ENCODE assay signal across 10 mouse cellular contexts in the genomic region with DNA sequence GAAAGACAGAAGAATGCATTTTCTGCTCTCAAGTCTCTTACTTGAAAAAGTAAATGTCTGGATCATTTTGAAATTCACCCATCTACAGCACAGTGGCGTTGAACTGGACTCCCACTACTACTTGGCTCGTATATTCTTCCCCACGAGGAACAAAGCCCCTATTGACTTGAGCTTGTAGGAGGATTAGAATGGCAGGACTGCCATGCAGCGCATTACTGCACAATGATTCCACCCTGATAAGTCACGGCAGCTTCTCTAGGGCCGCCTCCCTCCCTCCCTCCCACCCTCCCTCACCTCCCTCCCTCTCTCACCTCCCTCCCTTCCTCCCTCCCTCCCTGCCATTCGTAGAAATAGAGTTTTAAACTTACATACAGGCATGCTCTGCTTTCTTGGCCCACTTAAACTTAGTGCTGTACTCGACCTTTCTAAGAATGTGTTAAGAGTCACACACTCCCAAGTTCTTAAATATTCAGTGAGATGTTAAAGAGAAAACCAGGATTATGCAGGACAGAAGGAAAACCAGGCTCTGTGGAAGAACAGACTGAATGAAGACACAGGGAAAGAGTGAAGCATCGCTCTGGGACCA. TPM values are rescaled to one million over a fixed set of nuclear protein-coding genes. Genes with fewer than 3 reads are reported as not detected.
DNase-seq lines count a peak whose midpoint lies in the region; ATAC-seq and TF ChIP-seq lines count a peak whose summit lies in the region.
"Had no signal": no experiment of that assay in that cellular context is flagged by ENCODE, and none has a peak within 500 bp of the region (broad histone marks: within the 10 kb centered on the region; RNA-seq: fewer than 3 reads in every experiment).

No protein-coding gene starts in this region.

- 25% methylated on average over 9 of the region's 9 CpGs for WGBS in heart, embryonic 14.5 days
- WGBS in lung, postnatal 0 days = 35% methylated on average over 9 of the region's 9 CpGs
- 40% methylated on average over 9 of the region's 9 CpGs for WGBS in stomach, embryonic 15.5 days
- WGBS in cerebellum, adult 2 months = 67% methylated on average over 9 of the region's 9 CpGs

- H3K4me1 ChIP-seq in heart, embryonic 14.5 days (ENCODE audit: control insufficient read depth in 2 of 2, insufficient read depth in 2 of 2, low read length in 2 of 2) = peaks cover 39 to 75% of the 10 kb centered on the region in 2 experiments
- peaks cover 18% of the 10 kb centered on the region for H3K4me1 ChIP-seq in lung, postnatal 0 days (ENCODE audit: insufficient read depth, low read depth, low read length)
- H3K4me1 ChIP-seq in embryonic fibroblast, embryonic 13.5 days (ENCODE audit: control insufficient read depth, insufficient read depth, low read length) = peaks cover 7% of the 10 kb centered on the region
- peaks cover 31% of the 10 kb centered on the region for H3K4me1 ChIP-seq in stomach, embryonic 15.5 days
- H3K4me1 ChIP-seq in cerebellum, adult 2 months (ENCODE audit: control insufficient read depth, insufficient read depth, low read length) = no peaks in the 10 kb centered on the region

- no peak overlapping the region for H3K4me3 ChIP-seq in heart, embryonic 14.5 days (ENCODE audit: control insufficient read depth in 1 of 2, insufficient read depth in 1 of 2, low read depth in 1 of 2, low read length in 2 of 2)
- H3K4me3 ChIP-seq in lung, postnatal 0 days (ENCODE audit: low read depth, low read length) = no peak overlapping the region
- H3K4me3 ChIP-seq in embryonic fibroblast, embryonic 13.5 days (ENCODE audit: insufficient read depth, low read length) = no peak overlapping the region
- H3K4me3 ChIP-seq in stomach, embryonic 15.5 days (replicated peaks) = no peak overlapping the region
- H3K4me3 ChIP-seq in cerebellum, adult 2 months (replicated peaks; ENCODE audit: insufficient read depth, low read depth, low read length) = no peak overlapping the region
- H3K4me3 ChIP-seq: limb, embryonic 15.5 days had no signal

- TF ChIP-seq EP300 in lung, postnatal 0 days (IDR thresholded peaks at IDR 0.05) = peak; percentile 47; the same call in 1 of the 2 replicates

- H3K4me2 ChIP-seq in heart, embryonic 14.5 days (ENCODE audit: low read length) = no peak overlapping the region
- no peak overlapping the region for H3K4me2 ChIP-seq in lung, postnatal 0 days (replicated peaks; ENCODE audit: low read depth, low read length)
- H3K4me2 ChIP-seq in stomach, embryonic 15.5 days = no peak overlapping the region
- H3K4me2 ChIP-seq: limb, embryonic 15.5 days had no signal

- no peaks in the 10 kb centered on the region for H3K9me3 ChIP-seq in heart, embryonic 14.5 days (ENCODE audit: control insufficient read depth, low read length)
- no peaks in the 10 kb centered on the region for H3K9me3 ChIP-seq in lung, postnatal 0 days (ENCODE audit: low read length)
- H3K9me3 ChIP-seq in stomach, embryonic 15.5 days = no peaks in the 10 kb centered on the region
- H3K9me3 ChIP-seq: limb, embryonic 15.5 days had no signal

- H3K36me3 ChIP-seq in heart, embryonic 14.5 days (ENCODE audit: control insufficient read depth, insufficient read depth, low read length) = no peaks in the 10 kb centered on the region
- H3K36me3 ChIP-seq in lung, postnatal 0 days (ENCODE audit: insufficient read depth, low read length) = no peaks in the 10 kb centered on the region
- no peaks in the 10 kb centered on the region for H3K36me3 ChIP-seq in stomach, embryonic 15.5 days
- H3K36me3 ChIP-seq: limb, embryonic 15.5 days had no signal

- H3K27ac ChIP-seq in heart, embryonic 14.5 days (replicated peaks in 1 of 2; ENCODE audit: control insufficient read depth in 1 of 2, insufficient read depth in 1 of 2, low read depth in 2 of 2, low read length in 2 of 2) = peak overlapping the region; percentile 54 to 73
- peak overlapping the region; percentile 62; the same call in 1 of the 2 replicates for H3K27ac ChIP-seq in lung, postnatal 0 days (ENCODE audit: low read length)
- H3K27ac ChIP-seq in embryonic fibroblast, embryonic 13.5 days (ENCODE audit: insufficient read depth, low read length) = peak overlapping the region; percentile 54
- H3K27ac ChIP-seq in stomach, embryonic 15.5 days = peak overlapping the region; percentile 38; the same call in 1 of the 2 replicates
- no peak overlapping the region for H3K27ac ChIP-seq in cerebellum, adult 2 months (ENCODE audit: insufficient read depth, low read length)
- H3K27ac ChIP-seq: limb, embryonic 15.5 days had no signal

- 0 out of 2 replicates have a peak overlapping the region, but pooled peaks have one; percentile 18 for H3K9ac ChIP-seq in heart, embryonic 14.5 days (ENCODE audit: low read length)
- H3K9ac ChIP-seq in lung, postnatal 0 days (replicated peaks; ENCODE audit: low read depth) = no peak overlapping the region
- H3K9ac ChIP-seq in stomach, embryonic 15.5 days = no peak overlapping the region
- H3K9ac ChIP-seq: limb, embryonic 15.5 days had no signal

- no peak for TF ChIP-seq POLR2A in embryonic fibroblast, embryonic 13.5 days (IDR thresholded peaks at IDR 0.05; ENCODE audit: low read depth, low read length)
- TF ChIP-seq POLR2A in cerebellum, adult 2 months (IDR thresholded peaks at IDR 0.05; ENCODE audit: borderline replicate concordance, insufficient read depth, low read length) = no peak

- no peak for DNase-seq in heart, adult 11 months
- peak; percentile 79 for DNase-seq in lung, postnatal 0 days (ENCODE audit: low spot score)
- DNase-seq in lung, postnatal 10 days = no peak
- no peak for DNase-seq in cerebellum, adult 2 months
- DNase-seq: layer of hippocampus, adult 9-11 months had no signal

- no peak for TF ChIP-seq CTCF in lung, postnatal 0 days (IDR thresholded peaks at IDR 0.05)
- TF ChIP-seq CTCF in embryonic fibroblast, embryonic 13.5 days (IDR thresholded peaks at IDR 0.05; ENCODE audit: borderline replicate concordance, insufficient read depth, low read length) = no peak
- TF ChIP-seq CTCF in cerebellum, adult 2 months (IDR thresholded peaks at IDR 0.05; ENCODE audit: borderline replicate concordance, insufficient read depth, low read depth, low read length) = no peak

- no peak for ATAC-seq in heart, embryonic 14.5 days (ENCODE audit: insufficient number of reproducible peaks, insufficient read depth, low FRiP score, low read depth)
- ATAC-seq in lung, postnatal 0 days = peak; percentile 80
- peak; percentile 45; the same call in 1 of the 2 replicates for ATAC-seq in stomach, embryonic 15.5 days (ENCODE audit: insufficient read depth, low FRiP score, low read depth)
- ATAC-seq: inflammation-experienced regulatory T-cells, adult 6 months had no signal

- H3K27me3 ChIP-seq in heart, embryonic 14.5 days (ENCODE audit: control insufficient read depth, insufficient read depth, low read length) = no peaks in the 10 kb centered on the region
- no peaks in the 10 kb centered on the region for H3K27me3 ChIP-seq in lung, postnatal 0 days (replicated peaks; ENCODE audit: insufficient read depth, low read length)
- H3K27me3 ChIP-seq in stomach, embryonic 15.5 days (replicated peaks) = no peaks in the 10 kb centered on the region
- H3K27me3 ChIP-seq in cerebellum, adult 2 months (ENCODE audit: control insufficient read depth, insufficient read depth, low read length) = no peaks in the 10 kb centered on the region
- H3K27me3 ChIP-seq: limb, embryonic 15.5 days had no signal

RNA-seq across cellular contexts. Expression of a gene that starts 54.5 kb away (rescaled TPM):
- polyA plus RNA-seq in heart, embryonic 14.5 days (2014; fragmentation: Nextera tagmentation; extraction: Ambion mirVana) = 133 and 138 TPM in 2 replicates
- 101 and 106 TPM in 2 replicates for polyA plus RNA-seq in lung, postnatal 0 days (2015; fragmentation: Nextera tagmentation; extraction: Ambion mirVana)
- polyA plus RNA-seq in embryonic fibroblast, embryonic 13.5 days (2011; ENCODE audit: insufficient read length, low read depth, missing spikeins) = 164 and 190 TPM in 2 replicates
- polyA plus RNA-seq in stomach, embryonic 15.5 days (2015; fragmentation: Nextera tagmentation; extraction: Ambion mirVana) = 62.9 and 64.0 TPM in 2 replicates
- 21.3 and 22.2 TPM in 2 replicates for polyA plus RNA-seq in cerebellum, adult 2 months (2012; rRNA removed)
